Mouse (Mus musculus): ENCODE measurements at regions not wholly inside any gene's neighbourhood (a gene's known extent, or its start where the extent isn't known, plus 50 kb on each side); places are given as distances from the start of the nearest gene placed in this dataset. TPM values are rescaled to one million over a fixed set of nuclear protein-coding genes. Genes with fewer than 3 reads are reported as not detected.

GRCm38 (mm10) chr16:3256051-3256450 is 334.8 kb upstream of the Olfr161 start:
- Histone ChIP-seq H3K9me3 (replicated peaks; ENCODE audit: control insufficient read depth, low read length) (peaks cover 43% of the 10 kb centered on the region), H3K27me3 (replicated peaks; ENCODE audit: control insufficient read depth, insufficient read depth, low read length) (no peaks in the 10 kb centered on the region), H3K4me2 (ENCODE audit: low read length) (no peak overlapping the region), H3K4me3 (ENCODE audit: low read depth, low read length) (no peak overlapping the region), H3K9ac (ENCODE audit: low read length) (no peak overlapping the region), H3K27ac (ENCODE audit: low read depth, low read length) (no peak overlapping the region), H3K36me3 (ENCODE audit: control insufficient read depth, insufficient read depth, low read length) (no peaks in the 10 kb centered on the region), H3K4me1 (ENCODE audit: control insufficient read depth, insufficient read depth, low read length) (no peaks in the 10 kb centered on the region)
- DNase-seq (ENCODE audit: low spot score), result no peak
- ATAC-seq, result no peak

GRCm38 (mm10) chr16:3265351-3265750 is 325.5 kb upstream of the Olfr161 start:
- peaks cover 49% of the 10 kb centered on the region for H3K9me3 ChIP-seq (replicated peaks; ENCODE audit: control insufficient read depth, low read length)
- no peak for ATAC-seq

GRCm38 (mm10) chr16:3271819-3272490 is 318.9 kb upstream of the Olfr161 start:
- DNase-seq (ENCODE audit: low spot score) (no peak), ATAC-seq (no peak)
- Histone ChIP-seq H3K27me3 (replicated peaks; ENCODE audit: control insufficient read depth, insufficient read depth, low read length) (no peaks in the 10 kb centered on the region), H3K36me3 (ENCODE audit: control insufficient read depth, insufficient read depth, low read length) (no peaks in the 10 kb centered on the region), H3K4me3 (ENCODE audit: low read depth, low read length) (no peak overlapping the region), H3K9me3 (replicated peaks; ENCODE audit: control insufficient read depth, low read length) (peaks cover 47% of the 10 kb centered on the region), H3K27ac (ENCODE audit: low read depth, low read length) (no peak overlapping the region), H3K4me1 (ENCODE audit: control insufficient read depth, insufficient read depth, low read length) (no peaks in the 10 kb centered on the region), H3K9ac (ENCODE audit: low read length) (no peak overlapping the region), H3K4me2 (ENCODE audit: low read length) (no peak overlapping the region)
- WGBS, result 55% methylated on average over 2 of the region's 2 CpGs

More at GRCm38 (mm10) chr16:3265351-3265750, 325.5 kb upstream of the Olfr161 start:
- DNase-seq (ENCODE audit: low spot score), result no peak
- WGBS, result 88% methylated on average over 1 of the region's 1 CpGs
- no peaks in the 10 kb centered on the region for H3K36me3 ChIP-seq (ENCODE audit: control insufficient read depth, insufficient read depth, low read length)
- H3K27ac ChIP-seq (ENCODE audit: low read depth, low read length), result no peak overlapping the region
- H3K9ac ChIP-seq (ENCODE audit: low read length), result no peak overlapping the region
- H3K27me3 ChIP-seq (replicated peaks; ENCODE audit: control insufficient read depth, insufficient read depth, low read length), result no peaks in the 10 kb centered on the region
- H3K4me3 ChIP-seq (ENCODE audit: low read depth, low read length), result no peak overlapping the region
- no peak overlapping the region for H3K4me2 ChIP-seq (ENCODE audit: low read length)
- H3K4me1 ChIP-seq (ENCODE audit: control insufficient read depth, insufficient read depth, low read length), result no peaks in the 10 kb centered on the region

GRCm38 (mm10) chr16:3273427-3273826 is 317.4 kb upstream of the Olfr161 start:
- H3K27ac ChIP-seq (ENCODE audit: low read depth, low read length), result no peak overlapping the region
- peaks cover 38% of the 10 kb centered on the region for H3K9me3 ChIP-seq (replicated peaks; ENCODE audit: control insufficient read depth, low read length)
- no peaks in the 10 kb centered on the region for H3K4me1 ChIP-seq (ENCODE audit: control insufficient read depth, insufficient read depth, low read length)
- 85% methylated on average over 2 of the region's 2 CpGs for whole genome bisulfite sequencing
- no peak overlapping the region for H3K4me3 ChIP-seq (ENCODE audit: low read depth, low read length)
- H3K36me3 ChIP-seq (ENCODE audit: control insufficient read depth, insufficient read depth, low read length), result no peaks in the 10 kb centered on the region
- no peak for ATAC-seq
- H3K9ac ChIP-seq (ENCODE audit: low read length), result no peak overlapping the region
- DNase-seq (ENCODE audit: low spot score), result no peak
- no peaks in the 10 kb centered on the region for H3K27me3 ChIP-seq (replicated peaks; ENCODE audit: control insufficient read depth, insufficient read depth, low read length)
- H3K4me2 ChIP-seq (ENCODE audit: low read length), result no peak overlapping the region

Small RNA genes in the stretch of these regions (microRNA-seq; reads per million reads assigned to microRNA genes)
- gene Gm23215, result not detected
